Mouse (Mus musculus) right cerebral cortex, postnatal 10 days (tissue): Measurements from ENCODE around the gene Ddx49.

Source experiments
- DNase-seq, 2 experiments: peaks; one replicate each; pipeline ENCODE4 v3.0.0; 2021; ENCODE audit warnings: low spot score in 2 of 2

Ddx49 gene

DNA sequence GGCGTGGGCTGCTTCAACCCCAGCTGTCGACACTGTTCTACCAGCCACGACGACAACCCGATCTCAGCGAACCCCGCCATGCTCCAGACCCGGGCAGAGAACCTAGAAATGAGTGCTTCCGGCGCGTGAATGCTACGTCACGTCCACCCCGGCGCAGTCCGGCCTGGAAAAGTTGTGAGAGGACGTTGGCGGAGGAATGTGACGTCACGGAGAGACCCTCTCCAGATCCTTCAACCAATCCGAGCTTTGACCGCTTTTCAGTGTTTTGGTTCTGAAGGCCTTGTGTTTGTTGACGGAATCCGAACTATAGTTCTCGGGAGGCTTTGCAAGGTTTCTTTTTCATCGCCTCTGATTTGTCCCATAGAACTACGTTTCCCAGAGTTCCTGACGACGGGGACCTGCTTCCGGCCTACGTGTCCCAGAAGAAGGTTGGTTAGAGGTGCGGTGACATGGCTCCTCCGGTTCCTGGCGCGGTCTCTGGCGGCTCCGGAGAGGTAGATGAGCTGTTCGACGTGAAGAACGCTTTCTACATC lies at the start of gene Ddx49, which contains the start of gene Cope:
Ddx49 (minus strand) TSS at position 132 of the 533 bp plus-strand sequence.
Cope (plus strand) TSS at position 161 of the 533 bp plus-strand sequence.
- peak; percentile 97 to 98 for DNase-seq

DNA sequence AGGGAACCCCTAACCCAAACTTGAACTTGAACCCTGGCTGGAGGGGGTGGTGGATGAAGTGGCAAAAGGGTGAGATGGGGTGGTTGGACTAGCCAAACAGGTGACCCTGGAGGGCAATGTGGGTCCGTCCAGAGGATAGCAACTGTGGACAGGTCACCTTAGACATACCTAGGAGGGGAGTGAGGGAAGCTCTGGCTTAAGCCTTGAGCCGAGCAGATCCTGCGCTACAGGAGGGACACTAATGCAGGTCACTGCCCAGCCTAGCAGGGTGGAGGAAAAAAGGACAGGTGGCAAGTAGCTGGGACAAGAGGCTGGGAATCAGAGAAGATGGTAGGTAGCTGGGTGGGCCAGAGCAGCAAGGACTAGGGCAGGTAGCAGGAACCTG lies 49.7 kb upstream of the Ddx49 start:
- DNase-seq: peak in 1 of 2 experiments; percentile 48

DNA sequence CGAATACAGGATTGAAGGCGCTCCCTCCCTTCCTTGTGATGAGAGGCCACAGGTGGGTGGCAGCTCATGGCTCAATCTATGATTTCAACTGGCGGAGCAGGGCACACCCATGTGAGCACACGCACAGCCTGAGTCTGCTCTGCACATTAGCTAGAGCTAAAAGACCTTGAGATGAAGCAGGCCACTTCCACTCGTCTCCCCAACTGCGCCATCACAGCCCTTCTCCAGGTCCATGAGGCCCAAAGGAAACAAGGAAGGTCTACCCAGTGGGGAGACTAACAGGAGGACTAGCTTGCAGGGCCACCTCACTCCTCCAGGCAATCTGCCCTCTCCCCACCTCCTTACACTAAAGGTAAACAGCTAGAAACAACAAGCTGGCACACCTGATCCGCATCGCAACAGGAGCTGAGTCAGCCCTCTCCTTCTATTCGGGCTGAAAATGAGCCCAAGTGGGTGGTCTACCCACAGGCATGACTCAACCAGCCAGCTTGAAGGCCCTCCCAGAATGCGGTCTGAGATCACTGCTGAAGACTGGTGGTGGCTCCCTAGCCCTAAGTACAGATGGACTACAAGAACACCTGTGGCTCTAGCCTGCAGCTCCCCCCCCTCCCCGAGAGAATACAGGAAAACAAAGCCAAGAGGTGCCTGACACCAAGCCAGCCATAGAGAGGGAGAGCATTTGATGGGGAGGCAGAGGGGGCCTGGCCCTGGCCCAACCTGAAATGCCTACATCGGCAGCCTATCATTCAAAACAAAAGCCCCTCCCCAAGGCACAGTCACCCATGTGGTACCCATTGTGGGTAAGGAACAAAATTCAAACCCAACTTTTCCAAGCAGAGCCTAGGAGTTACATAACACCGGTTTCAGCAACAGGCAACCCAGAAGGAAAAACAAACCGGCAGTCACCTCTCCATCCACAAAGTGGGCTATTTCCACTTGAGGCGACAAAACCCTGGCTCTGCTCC lies 49.0 kb upstream of the Ddx49 start:
- peak in 1 of 2 experiments; percentile 30 for DNase-seq

DNA sequence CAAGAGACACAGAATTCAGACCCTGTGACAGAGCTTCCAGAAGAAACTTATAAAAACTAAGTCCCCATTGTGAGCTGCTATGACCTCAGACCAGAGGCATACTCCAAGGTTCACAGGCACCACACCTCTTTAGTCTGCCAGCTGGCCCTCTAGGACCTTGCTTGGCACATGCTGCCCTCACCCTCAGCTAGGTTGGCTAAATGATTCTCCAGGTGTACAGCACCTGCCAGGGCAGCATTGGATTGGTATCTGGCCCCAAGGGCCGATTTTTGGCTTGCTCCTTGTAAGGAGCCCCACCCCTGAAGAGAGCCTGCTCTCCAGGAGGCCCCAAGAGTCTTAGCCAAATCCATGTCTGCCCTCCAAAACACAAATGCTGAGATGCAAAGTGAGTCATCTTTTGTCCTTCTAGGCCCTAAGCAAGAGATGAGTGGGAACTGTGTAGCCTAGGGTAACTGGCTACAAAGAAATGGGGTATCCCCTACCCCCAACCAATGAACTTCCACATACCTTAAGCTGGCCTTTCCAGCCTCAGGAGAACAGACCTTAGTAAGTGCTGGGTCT lies 45.7 kb upstream of the Ddx49 start:
- DNase-seq: no peak

DNA sequence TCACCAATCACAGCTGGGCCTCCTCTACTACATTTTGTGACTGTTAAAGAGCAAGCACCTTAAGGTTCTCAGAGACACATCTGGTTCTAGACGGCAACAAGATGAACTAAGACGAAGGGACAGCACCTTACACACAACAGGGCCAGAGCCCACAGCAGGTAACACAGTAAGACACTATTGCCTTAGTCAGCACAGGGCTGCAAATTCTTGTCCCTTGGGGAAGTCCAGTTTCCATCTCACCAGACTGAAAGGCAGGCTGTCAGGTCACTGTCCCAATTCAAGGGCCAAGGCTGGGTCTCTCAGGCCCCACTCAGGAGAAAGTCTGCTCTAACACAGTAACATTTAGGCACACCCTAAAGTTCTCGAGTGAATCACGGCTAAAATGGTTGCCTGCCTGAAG lies 45.2 kb upstream of the Ddx49 start:
- DNase-seq: no peak

DNA sequence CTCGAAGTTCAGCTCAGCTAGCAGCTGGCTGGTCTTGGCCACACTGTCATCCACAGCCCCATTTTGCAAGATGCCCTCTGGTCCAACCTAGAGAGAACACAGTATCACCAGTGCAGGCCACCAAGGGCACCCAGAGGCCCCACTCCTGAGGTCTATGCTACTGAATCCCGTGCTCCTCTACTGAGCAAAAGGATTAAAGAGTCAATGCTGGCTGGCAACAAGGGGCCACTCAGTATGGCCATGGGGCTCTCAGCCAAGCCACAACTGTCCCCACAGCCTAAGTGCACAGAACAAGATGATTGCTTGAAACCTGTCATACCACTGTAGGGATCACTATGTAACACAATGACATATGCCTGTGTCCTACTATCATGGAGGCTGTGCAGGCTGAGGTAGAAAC lies 42.0 kb upstream of the Ddx49 start:
- peak in 1 of 2 experiments; percentile 16 for DNase-seq

DNA sequence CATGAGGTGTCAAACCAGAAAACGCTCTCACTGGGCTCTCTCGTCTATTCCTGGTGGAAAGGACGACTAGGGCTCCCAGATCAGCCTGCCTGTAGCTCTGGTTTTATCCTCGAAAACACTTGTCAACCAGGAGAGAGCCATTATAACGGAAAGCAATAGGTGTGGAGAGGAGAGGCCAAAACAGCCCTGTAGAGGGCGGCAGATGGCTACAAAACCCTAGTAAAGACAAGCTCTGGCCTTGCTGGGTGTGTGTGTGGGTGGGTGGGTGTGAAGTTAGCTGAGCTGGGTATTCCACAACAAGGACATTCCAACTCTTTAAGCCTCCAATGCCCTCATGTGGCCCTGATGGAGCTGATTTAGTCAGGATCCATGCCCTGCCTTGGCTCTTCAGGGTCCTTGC lies 41.4 kb upstream of the Ddx49 start:
- peak in 1 of 2 experiments; percentile 64 for DNase-seq

DNA sequence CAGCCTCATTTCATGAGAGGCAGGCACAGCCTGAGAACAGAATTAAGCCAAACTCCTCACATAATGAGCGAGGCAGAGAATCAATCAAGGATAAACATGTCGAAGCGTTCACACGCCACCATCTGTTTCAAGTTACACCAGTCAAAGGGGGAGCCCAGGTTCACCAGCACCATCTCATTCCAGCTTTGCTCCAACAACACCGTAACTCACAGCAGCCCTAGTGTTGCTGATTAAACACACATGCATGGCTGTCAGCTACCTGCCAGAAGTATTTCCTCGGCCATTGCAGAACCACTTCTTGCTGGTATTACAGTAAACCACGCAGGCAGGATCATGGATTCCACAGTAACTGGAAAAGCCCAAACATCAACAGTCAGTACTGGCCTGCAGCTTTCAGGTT lies 40.8 kb upstream of the Ddx49 start:
- DNase-seq: no peak

DNA sequence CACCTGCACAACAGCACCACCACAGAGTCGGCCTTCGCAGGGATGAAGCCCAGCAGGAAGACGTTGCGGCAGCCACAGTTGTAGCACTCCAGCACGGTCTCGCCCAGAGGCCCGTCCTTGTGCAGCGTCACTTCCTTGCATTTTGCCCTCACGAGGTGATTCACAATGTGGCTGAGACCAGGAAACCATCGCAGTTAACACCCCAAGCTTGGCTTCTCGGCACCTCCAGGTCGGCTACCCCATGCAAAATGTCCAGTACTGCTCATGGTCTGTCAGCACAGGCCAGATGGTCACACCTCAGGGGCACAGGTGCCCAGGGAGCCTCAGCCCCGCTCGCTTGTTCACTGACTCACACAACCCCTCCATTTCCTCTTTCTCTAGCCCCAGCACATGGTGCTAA lies 39.7 kb upstream of the Ddx49 start:
- no peak for DNase-seq

DNA sequence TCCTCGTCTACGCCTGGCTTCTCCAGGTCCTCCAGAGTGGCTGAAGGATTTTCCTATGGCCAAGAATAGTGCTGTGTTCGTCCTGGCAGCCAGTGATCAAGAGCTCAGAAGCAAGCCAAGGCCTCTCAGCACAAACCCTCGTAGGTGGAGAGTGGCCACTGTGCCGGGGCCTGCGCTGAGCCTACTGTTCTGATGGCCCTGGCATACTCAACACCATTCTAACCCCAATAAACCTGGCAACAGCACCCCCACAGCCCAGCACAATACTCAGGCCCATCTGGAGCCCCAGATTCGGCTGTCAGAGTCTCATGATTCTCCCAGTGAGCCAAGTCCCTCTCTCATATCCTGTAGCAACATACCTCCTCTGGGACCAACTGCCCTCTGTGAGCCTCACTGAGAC lies 38.4 kb upstream of the Ddx49 start:
- DNase-seq: no peak

DNA sequence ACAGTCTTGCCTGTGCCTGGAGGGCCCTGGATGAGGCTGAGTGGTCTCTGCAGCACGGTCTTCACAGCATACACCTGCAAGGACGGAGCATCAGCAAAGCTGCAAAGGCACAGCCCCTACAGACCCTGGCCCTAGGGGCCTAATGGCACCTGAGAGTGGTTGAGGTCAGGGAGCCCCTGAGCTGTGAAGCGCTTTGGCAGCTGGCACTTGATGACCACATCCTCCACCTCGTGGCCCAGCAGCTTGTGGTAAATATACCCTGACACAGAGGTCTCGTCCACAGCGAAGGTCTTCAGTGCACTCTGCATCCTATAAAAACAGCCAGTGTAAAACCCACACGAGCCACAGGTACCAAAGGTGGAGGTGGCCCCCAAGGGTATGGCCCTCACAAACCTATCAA lies 36.6 kb upstream of the Ddx49 start:
- DNase-seq: no peak

DNA sequence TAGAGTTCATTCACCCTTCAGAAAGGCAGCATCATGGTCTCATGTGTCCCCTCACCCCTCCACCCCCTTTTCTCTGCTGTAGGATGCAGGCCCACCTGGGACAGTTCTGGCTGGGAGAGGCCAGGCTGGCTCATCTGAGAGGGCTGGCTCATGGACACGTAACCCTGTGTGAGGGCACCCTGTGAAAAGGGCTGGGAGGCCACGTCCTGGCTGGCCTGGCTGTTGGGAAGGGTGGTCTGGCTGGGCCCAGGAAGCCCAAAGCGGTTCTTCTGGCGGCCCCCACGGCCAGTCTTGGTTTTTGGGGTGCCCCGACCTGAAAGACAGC lies 30.6 kb upstream of the Ddx49 start:
- no peak for DNase-seq

DNA sequence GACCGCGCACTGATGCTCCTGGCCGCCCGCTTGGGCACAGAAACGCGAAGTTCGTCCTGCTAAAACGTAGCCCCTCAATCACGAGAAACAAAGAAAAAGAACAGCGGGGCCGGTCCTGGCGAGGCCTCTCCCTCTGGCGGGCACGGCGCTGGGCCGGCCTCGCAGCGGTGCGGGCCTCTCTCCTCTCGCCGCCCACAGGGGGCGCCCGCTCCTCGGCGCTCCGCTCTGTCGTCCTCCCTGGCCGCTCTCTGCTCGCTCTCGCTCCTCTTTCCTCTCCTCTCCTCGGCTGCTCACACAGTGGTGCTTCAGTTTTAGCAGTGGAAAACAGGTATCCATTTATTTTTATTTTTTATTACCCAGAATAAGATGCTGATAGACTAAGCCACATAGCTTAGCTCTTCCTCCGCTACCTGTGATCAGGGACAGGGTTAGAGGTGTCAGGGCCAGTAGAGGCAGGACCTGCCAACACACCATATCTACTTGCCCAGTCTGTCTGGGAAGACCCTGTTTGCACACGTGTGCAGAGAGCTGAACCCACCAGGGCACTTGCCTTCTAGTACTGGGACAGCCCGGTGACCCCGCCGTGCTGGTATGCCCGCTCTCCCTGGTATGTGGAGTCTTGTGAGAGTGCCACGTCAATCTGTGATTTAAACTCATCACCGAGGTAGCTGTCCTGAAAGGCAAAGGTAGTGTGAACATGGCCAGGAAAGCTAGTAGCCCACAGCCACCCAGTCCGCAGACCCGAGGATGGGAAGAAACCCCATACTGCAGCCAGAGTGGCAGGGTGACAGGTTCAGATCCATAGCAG lies 30.0 kb upstream of the Ddx49 start:
- peak; percentile 76 to 87 for DNase-seq

DNA sequence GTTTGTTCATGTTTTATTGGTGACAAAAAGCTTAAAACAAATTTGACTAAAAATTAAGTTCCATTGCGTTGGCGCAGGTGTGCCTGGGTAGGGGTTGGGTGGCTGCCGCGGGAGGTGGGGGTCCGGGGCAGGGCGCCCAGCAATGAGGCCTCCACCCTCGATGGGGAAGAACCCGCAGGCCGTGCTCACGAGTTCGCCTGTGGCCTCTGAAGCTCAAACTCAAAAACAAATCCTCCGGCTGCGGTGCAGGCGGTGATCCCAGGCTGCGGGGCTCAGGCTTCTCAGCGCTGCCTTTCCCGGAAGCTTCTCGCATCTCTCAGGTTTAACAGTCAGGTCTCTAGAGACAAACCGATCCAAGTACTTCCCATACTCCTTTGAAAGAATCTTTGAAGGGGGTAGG lies 29.2 kb upstream of the Ddx49 start:
- no peak for DNase-seq

DNA sequence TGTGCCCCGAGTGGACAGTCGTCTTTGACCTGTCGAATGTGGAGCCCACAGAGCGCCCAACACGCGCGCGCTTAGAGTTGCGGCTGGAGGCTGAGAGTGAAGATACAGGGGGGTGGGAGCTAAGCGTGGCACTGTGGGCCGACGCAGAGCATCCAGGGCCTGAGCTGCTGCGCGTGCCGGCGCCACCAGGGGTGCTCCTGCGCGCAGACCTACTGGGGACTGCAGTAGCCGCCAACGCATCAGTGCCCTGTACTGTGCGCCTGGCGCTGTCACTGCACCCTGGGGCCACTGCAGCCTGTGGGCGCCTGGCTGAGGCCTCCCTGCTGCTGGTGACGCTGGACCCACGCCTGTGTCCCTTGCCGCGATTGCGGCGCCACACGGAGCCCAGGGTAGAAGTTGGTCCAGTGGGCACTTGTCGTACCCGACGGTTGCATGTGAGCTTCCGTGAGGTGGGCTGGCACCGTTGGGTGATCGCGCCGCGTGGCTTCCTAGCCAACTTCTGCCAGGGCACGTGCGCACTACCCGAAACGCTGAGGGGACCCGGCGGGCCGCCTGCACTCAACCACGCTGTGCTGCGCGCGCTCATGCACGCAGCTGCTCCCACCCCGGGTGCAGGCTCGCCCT lies 28.6 kb upstream of the Ddx49 start:
- DNase-seq: peak; percentile 82 to 85

DNA sequence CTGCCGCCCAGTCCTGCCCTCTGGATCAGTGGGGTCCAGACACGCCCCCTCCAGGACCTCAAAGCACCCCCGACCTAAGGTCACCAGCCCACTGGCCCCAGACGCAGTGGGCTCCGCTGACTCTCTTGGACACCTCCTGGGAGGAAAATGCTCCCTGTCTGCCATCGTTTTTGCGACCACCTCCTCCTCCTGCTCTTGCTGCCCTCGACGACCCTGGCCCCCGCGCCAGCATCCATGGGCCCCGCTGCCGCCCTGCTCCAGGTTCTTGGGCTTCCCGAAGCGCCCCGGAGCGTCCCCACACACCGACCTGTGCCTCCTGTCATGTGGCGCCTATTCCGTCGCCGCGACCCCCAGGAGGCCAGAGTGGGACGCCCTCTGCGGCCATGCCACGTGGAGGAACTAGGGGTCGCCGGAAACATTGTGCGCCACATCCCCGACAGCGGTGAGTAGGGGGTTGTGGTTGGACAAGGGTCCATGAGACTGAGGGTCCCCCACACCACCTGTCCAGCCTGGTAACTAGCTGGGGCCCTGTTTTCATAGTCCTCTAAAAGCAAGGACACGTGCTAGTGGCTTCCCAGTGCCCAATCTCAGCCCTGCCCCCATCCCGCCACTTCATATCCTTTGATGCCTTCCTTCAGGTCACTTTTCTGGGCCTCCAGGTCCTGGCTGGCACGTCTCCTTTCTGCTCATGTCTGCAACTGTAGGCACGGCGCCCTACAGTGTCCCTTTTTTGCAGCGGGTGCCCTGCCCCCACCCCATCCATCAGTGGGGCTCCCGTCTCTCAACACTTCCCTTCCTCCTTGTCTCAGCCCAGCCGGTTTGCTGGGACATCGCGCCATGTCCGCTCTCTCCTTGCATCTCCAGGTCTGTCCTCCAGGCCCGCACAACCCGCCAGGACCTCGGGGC lies 27.8 kb upstream of the Ddx49 start:
- peak; percentile 56 to 67 for DNase-seq

DNA sequence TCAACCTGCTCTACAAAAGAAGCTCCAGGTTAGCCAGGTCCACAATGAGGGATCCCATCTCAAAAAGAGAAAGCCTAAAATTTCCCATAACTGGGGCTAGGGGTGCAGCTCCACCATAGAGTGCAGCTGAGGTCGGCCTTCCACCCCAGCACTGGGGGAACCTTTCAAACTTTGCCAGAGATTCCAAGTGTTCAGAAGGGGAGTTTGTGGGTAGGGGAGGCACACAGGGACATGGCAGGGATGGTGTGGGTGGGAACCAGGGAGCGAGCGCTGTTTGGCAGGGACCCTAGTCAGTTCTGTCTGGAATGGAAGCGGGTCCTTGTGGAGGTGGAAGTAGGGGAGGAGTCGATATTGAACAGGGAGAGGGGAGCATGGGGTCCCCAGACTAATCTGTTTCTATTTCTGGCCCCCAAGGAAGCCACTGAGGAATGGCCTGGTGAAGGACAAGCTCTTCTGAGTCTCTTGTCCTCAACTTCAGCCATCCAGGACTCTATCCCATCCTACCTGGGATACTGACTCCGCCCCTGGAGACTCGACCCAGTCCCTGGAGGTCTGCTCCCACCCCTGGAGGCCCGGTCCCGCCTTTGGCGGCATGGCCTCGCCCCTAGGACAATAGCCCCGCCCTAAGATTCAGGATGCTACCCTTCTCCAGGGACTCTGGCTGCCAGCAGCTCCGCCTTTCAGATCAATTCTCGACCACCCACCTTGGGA lies 27.0 kb upstream of the Ddx49 start, which contains the start of gene Gdf1:
Gdf1 (plus strand) TSS at position 694 of the 711 bp plus-strand sequence.
- no peak for DNase-seq

DNA sequence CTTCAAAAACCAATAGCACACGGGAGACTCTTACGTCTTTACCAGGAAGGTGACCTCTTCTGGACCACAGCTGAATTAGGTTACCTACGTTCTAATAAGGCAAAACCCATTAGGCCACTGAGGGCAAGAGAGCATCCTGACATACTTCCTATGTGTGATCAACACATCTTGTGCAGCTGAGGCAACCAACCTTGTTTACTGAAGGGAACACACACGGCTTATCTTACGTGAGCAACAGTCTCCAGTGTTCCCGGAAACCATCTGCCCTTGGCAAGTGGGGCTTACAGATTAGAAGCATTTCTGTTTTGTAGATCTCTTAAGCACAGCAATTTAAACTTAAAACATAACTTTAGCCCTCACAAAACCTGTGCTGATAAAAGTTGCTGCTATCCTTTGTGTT lies 25.2 kb upstream of the Ddx49 start:
- DNase-seq: no peak

DNA sequence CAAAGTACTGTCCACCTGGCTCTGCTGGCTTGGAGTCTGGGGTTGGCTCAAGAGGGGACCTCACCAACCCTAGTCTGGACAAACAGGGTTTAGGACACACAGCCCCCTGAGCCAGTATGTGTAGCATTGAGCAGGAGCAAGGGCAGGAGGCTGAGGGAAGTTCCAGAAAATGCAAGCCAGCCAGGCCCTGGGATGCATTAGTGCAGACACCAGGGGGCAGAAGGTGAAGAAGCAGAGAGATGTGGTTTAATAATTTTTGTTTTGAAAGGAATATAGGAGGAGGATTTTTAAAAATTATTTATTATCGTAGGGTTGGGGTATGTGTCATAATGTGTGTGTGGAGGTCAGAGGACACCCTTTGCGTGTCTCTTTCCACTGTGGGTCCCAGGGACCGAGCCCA lies 21.4 kb upstream of the Ddx49 start:
- no peak for DNase-seq

DNA sequence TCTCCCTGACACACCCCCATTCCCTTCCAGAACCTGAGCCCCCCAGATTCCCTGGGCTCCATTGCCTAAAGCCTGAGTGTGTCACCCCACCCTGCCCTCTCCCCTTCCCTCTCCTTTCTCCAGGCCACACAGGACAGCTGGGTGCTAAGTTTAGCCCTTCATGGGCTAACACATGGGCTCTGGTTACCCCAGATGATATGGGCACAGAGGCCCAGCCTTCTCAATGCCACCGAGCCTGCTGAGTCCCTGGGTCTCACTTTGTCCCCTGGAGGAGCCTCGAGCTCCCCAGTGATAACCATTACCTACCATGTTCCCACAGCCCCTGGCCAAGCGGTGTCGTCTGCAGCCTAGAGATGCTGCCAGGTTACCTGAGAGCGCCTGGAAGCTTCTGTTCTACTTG lies 15.6 kb upstream of the Ddx49 start:
- peak in 1 of 2 experiments; percentile 21 for DNase-seq
